Mouse (Mus musculus) spleen, postnatal 4 days (tissue): Measurements from ENCODE around the gene Tubb1.

Source experiments
- DNase-seq, 2 experiments: peaks; one replicate each; pipeline ENCODE4 v3.0.0; 2022; ENCODE audit warnings: low spot score in 2 of 2

The Tubb1 gene

GRCm38 (mm10) chr2:174450353-174450752, at the start of gene Tubb1:
TSS of gene Tubb1 (plus strand) at chr2:174450695.
- DNase-seq, result no peak

DNA sequence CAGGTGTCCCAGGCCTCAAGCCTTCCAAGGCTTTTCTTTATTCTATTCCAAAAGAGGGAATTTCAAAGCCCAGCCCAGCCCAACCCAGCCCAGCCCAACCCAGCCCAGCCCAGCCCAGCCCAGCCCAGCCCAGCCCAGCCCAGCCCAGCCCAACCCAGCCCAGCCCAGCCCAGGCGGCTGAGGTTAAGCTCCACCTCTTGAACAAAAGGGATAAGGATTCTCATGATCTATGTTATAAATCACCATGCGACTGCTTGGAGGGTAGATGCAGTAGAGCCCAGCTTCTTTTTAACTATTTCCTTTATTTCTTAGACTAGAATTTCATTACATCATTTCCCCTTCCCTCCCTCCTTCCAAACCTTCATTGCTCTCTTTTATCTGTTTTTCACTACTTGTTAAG, 40.3 kb upstream of the Tubb1 start:
- no peak for DNase-seq

- DNase-seq, result peak in 1 of 2 experiments; percentile 61
Observed at GRCm38 (mm10) chr2:174413127-174413526, 37.4 kb upstream of the Tubb1 start.

DNA sequence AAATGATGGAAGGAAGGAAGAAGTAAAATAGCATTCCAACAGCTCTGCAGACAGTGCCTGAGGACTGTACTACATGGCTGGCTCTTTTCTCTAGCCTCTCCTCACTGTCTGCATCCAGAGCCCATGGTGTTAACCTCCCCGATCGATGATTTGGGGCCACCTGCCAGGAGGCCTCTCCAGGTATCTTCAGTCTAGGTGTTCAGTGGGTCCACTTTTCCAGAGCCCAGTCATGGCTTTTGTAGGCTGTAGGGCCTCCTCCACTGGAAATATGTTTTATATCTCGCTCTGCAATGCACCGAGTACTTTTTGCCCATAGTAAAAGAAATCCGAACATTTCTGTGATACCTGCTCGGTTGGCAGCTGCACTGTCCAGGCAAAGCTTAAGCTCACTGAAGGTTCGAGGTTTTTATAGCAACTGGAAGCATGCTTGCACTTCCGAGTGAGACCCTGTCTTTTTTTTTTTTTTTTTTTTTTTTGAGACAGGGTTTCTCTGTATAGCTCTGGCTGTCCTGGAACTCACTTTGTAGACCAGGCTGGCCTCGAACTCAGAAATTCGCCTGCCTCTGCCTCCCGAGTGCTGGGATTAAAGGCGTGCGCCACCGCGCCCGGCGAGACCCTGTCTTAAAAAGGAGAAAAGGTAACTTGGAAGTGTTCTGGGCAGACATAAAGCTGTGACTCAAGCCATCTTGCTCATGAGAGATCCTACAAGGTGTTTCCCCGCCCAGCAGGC, 35.3 kb upstream of the Tubb1 start:
- DNase-seq, result no peak

- DNase-seq, result peak; percentile 96 to 99
Observed at GRCm38 (mm10) chr2:174415731-174416310, 34.7 kb upstream of the Tubb1 start, which contains the start of gene Nelfcd. TSS of gene Nelfcd (plus strand) at chr2:174415804.

DNA sequence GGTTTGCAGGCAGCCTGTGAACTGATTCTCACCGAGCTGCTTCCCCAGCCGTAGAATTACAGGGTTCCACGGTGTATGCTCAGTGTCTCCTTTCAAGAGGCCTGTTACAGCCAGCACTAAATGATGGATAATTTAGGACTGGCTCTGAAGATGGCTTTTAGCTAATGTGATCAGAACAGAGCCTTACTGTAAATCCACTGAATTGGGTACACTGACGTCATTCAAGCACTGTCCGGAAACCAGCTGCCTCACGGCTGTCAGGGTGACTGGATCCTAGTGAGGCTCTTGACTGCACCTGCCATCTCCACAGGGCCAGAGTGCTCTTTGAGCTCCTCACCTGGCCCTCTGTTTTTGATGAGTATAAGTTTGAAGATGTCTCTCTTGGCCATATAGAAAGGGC, 29.4 kb upstream of the Tubb1 start:
- DNase-seq, result no peak

- no peak for DNase-seq
Observed at GRCm38 (mm10) chr2:174424301-174425085, 26.0 kb upstream of the Tubb1 start.

- DNase-seq, result no peak
Observed at GRCm38 (mm10) chr2:174426856-174427255, 23.6 kb upstream of the Tubb1 start.

GRCm38 (mm10) chr2:174428076-174428835, 22.2 kb upstream of the Tubb1 start:
- DNase-seq, result no peak

- DNase-seq, result no peak
Observed at GRCm38 (mm10) chr2:174428996-174429591, 21.4 kb upstream of the Tubb1 start.

GRCm38 (mm10) chr2:174434943-174435342, 15.6 kb upstream of the Tubb1 start:
- no peak for DNase-seq

GRCm38 (mm10) chr2:174436076-174436701, 14.3 kb upstream of the Tubb1 start:
- DNase-seq, result peak; percentile 45 to 77

DNA sequence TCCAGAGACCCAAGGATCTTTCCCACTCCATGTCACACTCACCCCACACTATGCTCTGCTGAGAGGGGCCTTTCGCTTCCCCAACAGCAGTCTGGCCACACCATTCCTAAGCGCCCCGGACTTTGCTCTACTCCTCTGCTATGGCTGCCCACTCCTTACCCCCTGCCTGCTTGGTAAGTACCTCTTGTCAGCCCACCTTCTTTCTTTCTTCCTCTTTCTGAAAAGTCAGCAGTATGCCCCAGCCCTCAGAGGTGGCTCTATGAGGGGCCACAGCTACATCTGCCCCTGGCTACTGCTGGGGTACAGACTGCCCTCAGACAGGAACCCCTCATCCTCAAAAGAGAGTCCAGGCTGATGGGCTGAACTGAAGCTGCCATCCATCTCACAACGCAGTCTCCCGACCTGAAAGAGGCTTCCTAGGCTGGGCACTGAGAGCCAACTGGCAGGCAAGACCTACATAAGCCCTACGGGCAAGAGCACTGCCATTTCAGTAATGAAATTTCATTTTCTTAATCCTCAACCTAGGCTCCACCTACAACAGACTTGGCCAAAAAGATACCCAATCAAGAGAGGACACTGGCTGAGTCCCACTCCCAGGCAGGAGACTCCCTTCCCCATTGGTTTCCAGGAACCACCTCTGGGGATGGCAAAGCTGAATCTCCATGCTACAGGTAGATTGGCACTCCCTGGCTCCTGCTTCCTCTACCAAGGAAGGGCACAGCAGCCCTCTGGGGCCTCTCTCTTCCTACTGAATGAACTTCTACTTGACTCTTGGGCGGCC, 13.4 kb upstream of the Tubb1 start:
- no peak for DNase-seq

DNA sequence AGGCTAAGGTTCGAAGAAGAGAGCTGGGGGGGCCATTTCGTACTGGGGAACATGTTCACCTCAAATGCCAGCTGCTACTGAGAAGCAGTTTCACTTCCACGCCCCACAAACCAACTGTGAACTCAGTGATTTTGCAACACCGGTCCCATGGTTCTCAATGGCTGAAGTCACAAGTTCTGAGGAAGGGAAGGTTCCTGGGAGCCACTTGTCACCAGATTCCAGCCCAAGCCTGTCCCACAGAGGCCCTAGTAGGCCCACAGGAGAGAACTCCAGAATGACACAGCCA, 12.9 kb upstream of the Tubb1 start:
- DNase-seq, result peak; percentile 62 to 75

DNA sequence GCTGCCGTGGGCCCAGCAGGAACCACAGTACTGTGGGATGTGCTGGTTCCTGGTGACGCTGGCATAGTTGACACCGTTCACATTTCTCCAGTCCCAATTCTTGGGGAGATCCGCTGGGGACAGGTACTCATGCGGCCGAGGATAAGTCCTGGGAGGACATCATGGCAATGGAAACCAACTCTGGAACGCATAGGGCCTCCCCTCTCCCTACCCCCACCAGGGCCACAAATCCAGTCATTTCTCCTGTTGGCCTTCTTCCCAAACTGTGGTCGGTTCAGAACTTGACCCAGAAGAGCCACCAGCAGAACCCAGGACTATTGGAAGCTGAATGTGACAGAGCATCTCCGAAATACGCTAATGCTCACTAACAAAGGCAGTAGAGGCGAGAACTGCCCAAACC, 12.3 kb upstream of the Tubb1 start:
- DNase-seq, result no peak

DNA sequence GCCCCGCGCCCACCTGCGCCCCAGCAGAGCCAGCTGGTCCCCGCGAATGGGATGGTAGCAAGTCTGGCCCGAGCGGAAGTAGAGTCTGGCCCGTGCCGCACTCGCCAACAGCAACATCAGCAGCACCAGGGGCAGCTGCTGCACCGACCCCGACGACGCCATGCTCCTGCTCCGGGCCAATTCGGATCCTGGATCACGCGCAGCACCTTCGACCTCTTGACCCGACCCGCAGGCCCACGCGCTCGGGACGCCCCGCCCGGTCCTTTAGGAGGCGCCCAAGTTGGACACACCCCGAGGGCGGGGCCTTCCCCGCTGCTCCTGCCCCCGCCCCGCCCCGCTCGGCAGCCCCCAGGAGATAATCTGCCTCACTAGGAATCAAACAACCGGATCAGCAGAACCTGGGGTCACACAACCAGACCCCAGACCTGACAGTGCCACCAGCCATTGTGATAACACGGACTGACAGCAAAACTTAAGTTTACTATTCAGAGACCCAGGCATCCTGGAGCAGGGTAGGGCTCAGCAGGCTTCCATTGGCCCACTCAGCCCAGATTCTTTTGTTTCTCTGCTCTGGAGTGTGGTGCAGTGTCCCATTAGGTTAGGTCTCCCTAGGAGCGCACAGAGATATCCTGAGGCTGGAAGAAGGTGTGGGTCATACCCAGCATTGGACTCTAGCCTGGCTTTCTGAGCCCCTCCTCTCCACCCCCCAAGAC, 11.6 kb upstream of the Tubb1 start, which contains the start of gene Ctsz:
Ctsz (minus strand) TSS at position 303 of the 713 bp plus-strand sequence.
- peak; percentile 79 to 89 for DNase-seq

DNA sequence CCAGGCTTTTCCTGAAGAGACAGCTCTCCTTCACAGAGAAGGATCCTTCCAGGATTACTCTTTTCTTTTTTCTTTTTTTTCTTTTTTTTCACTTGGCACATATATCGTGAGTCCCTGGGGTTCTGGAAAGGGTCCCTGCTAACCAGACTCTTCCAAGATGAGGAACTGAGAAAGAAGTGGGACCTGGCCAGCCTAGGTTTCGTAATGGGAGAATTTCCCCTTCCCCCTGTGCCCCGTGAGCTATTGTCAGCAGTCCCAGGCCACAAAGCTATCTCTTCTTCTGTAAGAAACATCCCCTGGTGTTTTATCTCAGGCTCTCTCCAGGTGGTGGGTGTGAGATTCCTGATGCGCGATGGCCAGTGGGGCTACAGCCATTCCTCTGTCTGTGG, 11.1 kb upstream of the Tubb1 start:
- DNase-seq, result no peak

DNA sequence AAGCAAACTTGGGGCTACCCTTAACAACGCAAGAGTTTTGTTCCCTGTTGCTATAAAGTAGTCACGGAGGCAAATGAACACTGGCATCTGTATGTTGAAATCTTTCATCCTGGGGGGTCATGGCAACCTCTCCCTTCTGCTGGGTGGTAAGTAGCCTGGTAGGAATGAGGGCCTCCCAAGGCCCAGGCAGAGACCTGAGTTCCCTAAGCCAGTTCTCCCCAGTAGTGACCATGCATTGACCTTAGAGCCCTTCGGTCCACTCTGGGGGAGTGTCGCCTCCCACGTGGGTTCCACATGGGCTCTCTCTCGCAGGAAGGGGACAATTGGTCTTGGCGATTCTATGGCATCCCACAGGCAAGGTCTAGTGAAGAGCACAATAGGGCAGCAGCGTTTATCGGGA, 10.5 kb upstream of the Tubb1 start:
- DNase-seq, result no peak

- DNase-seq, result no peak
Observed at GRCm38 (mm10) chr2:174441898-174442297, 8.6 kb upstream of the Tubb1 start.

GRCm38 (mm10) chr2:174442460-174442859, 8.0 kb upstream of the Tubb1 start:
- DNase-seq, result no peak
